Mouse (Mus musculus) liver, embryonic 11.5 days (tissue): ENCODE measurements at regions not wholly inside any gene's neighbourhood (a gene's known extent, or its start where the extent isn't known, plus 50 kb on each side); places are given as distances from the start of the nearest gene placed in this dataset.

ENCODE experiments used
- ATAC-seq: fragments of 200-750 bp; cut with Nextera tagmentation; replicated peaks from 2 replicates; pipeline ENCODE4 v1.8.0; 2017; ENCODE audit warnings: moderate number of reproducible peaks, mild to moderate bottlenecking, moderate TSS enrichment, moderate library complexity; ENCODE audit not compliant: low FRiP score
- DNase-seq: peaks from one replicate; pipeline ENCODE4 v3.0.0-alpha.2; 2017; ENCODE audit warnings: low spot score
- H3K27ac ChIP-seq: fragments of 300-500 bp; sonication (generic); 2 replicates; pipeline ENCODE4 v1.5.1; 2014; ENCODE audit warnings: mild to moderate bottlenecking, low read depth, low read length, control low read depth
- H3K27me3 ChIP-seq: fragments of 300-500 bp; sonication (generic); replicated peaks from 2 replicates; pipeline ENCODE4 v1.6.1; 2014; ENCODE audit warnings: low read length, mixed read lengths; ENCODE audit not compliant: control insufficient read depth, insufficient read depth
- H3K36me3 ChIP-seq: fragments of 300-500 bp; sonication (generic); 2 replicates; pipeline ENCODE4 v1.6.1; 2014; ENCODE audit warnings: mild to moderate bottlenecking, low read length, moderate library complexity, mixed read lengths; ENCODE audit not compliant: control insufficient read depth, insufficient read depth
- H3K4me1 ChIP-seq: fragments of 300-500 bp; sonication (generic); replicated peaks from 2 replicates; pipeline ENCODE4 v1.6.1; 2014; ENCODE audit warnings: low read length, mixed read lengths; ENCODE audit not compliant: control insufficient read depth, insufficient read depth
- H3K4me2 ChIP-seq: fragments of 300-500 bp; sonication (generic); 2 replicates; pipeline ENCODE4 v1.6.1; 2014; ENCODE audit warnings: mild to moderate bottlenecking, control low read depth, moderate library complexity
- H3K4me3 ChIP-seq: fragments of 300-500 bp; sonication (generic); 2 replicates; pipeline ENCODE4 v1.5.1; 2014; ENCODE audit warnings: low read depth, low read length, control low read depth
- H3K9ac ChIP-seq: fragments of 300-500 bp; sonication (generic); 2 replicates; pipeline ENCODE4 v1.6.1; 2014; ENCODE audit warnings: low read depth, low read length, control low read depth
- H3K9me3 ChIP-seq: fragments of 300-500 bp; sonication (generic); 2 replicates; pipeline ENCODE4 v1.6.1; 2016; ENCODE audit warnings: low read length, inconsistent platforms, mixed read lengths; ENCODE audit not compliant: control insufficient read depth
- WGBS: fragments of 180-500 bp; shearing (Covaris S2); extraction: QIAGEN DNeasy Blood & Tissue Kit; methylation state at CpG from one replicate; pipeline ENCODE4 v1.1.7; 2014; 5-methylcytosine and 5-hydroxymethylcytosine counted together

DNA sequence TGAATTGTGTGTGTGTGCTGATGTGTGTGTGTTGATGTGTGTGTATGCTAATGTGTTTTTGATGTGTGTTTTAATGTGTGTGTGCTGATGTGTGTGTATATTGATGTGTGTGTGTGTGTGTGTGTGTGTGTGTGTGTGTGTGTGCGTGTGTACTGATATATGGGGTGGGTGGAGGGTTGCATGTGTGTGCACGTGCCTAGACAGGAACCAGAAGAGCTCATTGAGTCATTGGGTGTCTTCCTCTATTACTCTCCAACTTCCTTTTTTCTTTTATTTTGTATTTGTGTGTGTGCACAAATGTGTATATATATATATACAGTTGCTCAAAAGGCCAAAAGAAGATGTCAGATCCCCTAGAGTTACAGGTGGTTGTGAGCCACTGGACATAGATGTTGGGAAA, 73.4 kb upstream of the Gm12830 start:
- H3K9ac ChIP-seq: no peak overlapping the region
- no peaks in the 10 kb centered on the region for H3K27me3 ChIP-seq
- ATAC-seq (no peak), DNase-seq (no peak)
- H3K27ac ChIP-seq: no peak overlapping the region
- no peaks in the 10 kb centered on the region for H3K4me1 ChIP-seq
- no peak overlapping the region for H3K4me2 ChIP-seq
- no peaks in the 10 kb centered on the region for H3K9me3 ChIP-seq
- 70% methylated on average over 2 of the region's 2 CpGs for WGBS
- H3K36me3 ChIP-seq: no peaks in the 10 kb centered on the region
- no peak overlapping the region for H3K4me3 ChIP-seq

DNA sequence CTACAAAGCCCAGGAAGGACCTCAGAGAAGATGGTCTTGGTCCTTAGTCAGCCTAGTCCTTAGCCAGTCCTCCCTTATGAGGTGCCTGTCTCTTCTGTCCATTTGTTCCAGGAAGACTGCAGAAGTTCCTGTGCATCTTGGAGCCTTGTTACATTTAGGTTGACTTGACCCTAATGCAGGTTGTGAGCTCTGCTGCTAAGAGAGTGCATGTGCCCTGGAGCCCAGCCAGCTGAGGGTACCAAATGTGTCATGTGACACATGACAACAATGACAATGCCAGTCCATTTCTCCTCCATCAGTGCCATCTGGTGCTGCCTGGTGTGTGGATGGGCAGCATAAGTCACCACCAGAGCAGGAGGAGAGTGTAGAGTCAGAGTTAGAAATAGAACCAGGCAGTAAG, 61.7 kb upstream of the Gm12830 start:
- Histone ChIP-seq H3K27me3 (no peaks in the 10 kb centered on the region), H3K9me3 (no peaks in the 10 kb centered on the region), H3K4me2 (no peak overlapping the region), H3K4me3 (no peak overlapping the region), H3K9ac (no peak overlapping the region), H3K36me3 (no peaks in the 10 kb centered on the region), H3K4me1 (no peaks in the 10 kb centered on the region), H3K27ac (no peak overlapping the region)
- DNase-seq: no peak
- no peak for ATAC-seq

DNA sequence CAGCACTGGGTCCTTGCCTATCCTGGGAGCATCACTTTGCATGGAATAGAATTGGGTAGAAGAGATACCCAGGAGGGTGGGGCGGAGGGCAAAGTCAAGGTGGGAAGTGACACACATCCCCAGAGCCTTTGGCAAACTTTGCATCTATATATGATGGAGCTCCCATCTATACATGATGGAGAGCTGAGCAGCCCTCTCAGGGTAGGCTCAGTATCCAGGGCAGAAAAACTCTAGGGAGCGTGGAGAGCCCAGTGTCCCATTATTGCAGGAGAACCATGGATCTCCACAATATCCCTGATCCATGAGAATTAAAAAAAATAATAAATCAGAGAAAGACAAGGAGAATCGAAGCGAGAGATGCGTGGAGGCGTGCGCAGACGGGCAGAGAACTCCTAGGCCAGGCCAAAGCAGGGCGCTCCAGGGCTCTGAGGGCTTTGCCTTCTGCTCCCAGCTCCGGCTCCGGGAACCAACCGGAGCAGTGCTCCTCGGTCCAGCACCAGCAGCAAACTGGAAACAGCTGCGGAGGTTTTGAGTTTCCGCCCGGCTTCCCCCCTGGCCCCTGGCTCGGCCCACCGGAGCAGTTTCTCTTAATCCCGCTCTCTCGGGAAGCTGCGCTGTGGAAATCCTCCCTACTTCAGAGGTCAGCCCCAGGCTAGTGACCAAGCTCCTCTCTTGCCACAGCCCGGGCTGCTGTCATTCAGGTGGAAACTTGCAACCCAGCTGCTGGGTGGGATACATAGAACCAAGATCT, 54.7 kb upstream of the Gm12830 start:
- Histone ChIP-seq H3K4me1 (no peaks in the 10 kb centered on the region), H3K27me3 (no peaks in the 10 kb centered on the region), H3K9ac (no peak overlapping the region), H3K36me3 (no peaks in the 10 kb centered on the region), H3K27ac (no peak overlapping the region), H3K4me3 (no peak overlapping the region), H3K4me2 (no peak overlapping the region), H3K9me3 (no peaks in the 10 kb centered on the region)
- 69% methylated on average over 22 of the region's 22 CpGs for WGBS
- peak; percentile 28 for DNase-seq
- no peak for ATAC-seq
